In genomic region chr6:83412362-83412853, GRCm38 (mm10) we compare ENCODE assay signal across 7 mouse cellular contexts. TPM values are rescaled to one million over a fixed set of nuclear protein-coding genes. Genes with fewer than 3 reads are reported as not detected.
DNase-seq lines count a peak whose midpoint lies in the region; ATAC-seq and TF ChIP-seq lines count a peak whose summit lies in the region.

No protein-coding gene starts in this region.

- WGBS in embryonic facial prominence, embryonic 15.5 days = 81% methylated on average over 10 of the region's 10 CpGs
- 74% methylated on average over 10 of the region's 10 CpGs for WGBS in midbrain, embryonic 16.5 days

- peaks cover 9% of the 10 kb centered on the region; the same call in 1 of the 2 replicates for H3K36me3 ChIP-seq in embryonic facial prominence, embryonic 15.5 days
- H3K36me3 ChIP-seq in midbrain, embryonic 16.5 days (ENCODE audit: control insufficient read depth, insufficient read depth, low read length) = no peaks in the 10 kb centered on the region

- 0 out of 2 replicates have a peak, but pooled peaks have one; percentile 2 for ATAC-seq in embryonic facial prominence, embryonic 15.5 days (ENCODE audit: insufficient number of reproducible peaks, low FRiP score, low TSS enrichment, low read depth)
- ATAC-seq in midbrain, embryonic 16.5 days = peak; percentile 15

- TF ChIP-seq CTCF in layer of hippocampus, adult 2 months (conservative IDR thresholded peaks at IDR 0.05) = no peak

- no peak overlapping the region for H3K4me2 ChIP-seq in embryonic facial prominence, embryonic 15.5 days (replicated peaks)
- H3K4me2 ChIP-seq in midbrain, embryonic 16.5 days (ENCODE audit: low read length) = no peak overlapping the region

- no peak overlapping the region for H3K4me3 ChIP-seq in layer of hippocampus, adult 2 months
- H3K4me3 ChIP-seq in embryonic facial prominence, embryonic 15.5 days (replicated peaks) = no peak overlapping the region
- no peak overlapping the region for H3K4me3 ChIP-seq in midbrain, embryonic 16.5 days (ENCODE audit: low read depth, low read length)

- no peak for DNase-seq in layer of hippocampus, adult 2 months (ENCODE audit: low spot score in 2 of 2)
- no peak for DNase-seq in layer of hippocampus, postnatal 25 days (ENCODE audit: extremely low spot score in 1 of 2, low spot score in 1 of 2)
- peak; percentile 20 for DNase-seq in heart, postnatal 25 days (ENCODE audit: low spot score)
- DNase-seq in yolk sac, embryonic 10.5 days (ENCODE audit: low spot score) = no peak
- no peak for DNase-seq in layer of hippocampus, postnatal 14 days (ENCODE audit: low spot score in 2 of 2)

- H3K4me1 ChIP-seq in embryonic facial prominence, embryonic 15.5 days = peaks cover 79% of the 10 kb centered on the region
- peaks cover 39% of the 10 kb centered on the region for H3K4me1 ChIP-seq in midbrain, embryonic 16.5 days (ENCODE audit: control insufficient read depth, insufficient read depth, low read length)

- peak overlapping the region; percentile 75 for H3K27ac ChIP-seq in layer of hippocampus, adult 2 months
- peak overlapping the region; percentile 8; the same call in 1 of the 2 replicates for H3K27ac ChIP-seq in embryonic facial prominence, embryonic 15.5 days (replicated peaks)
- no peak overlapping the region; the same call in 1 of the 2 replicates for H3K27ac ChIP-seq in midbrain, embryonic 16.5 days (ENCODE audit: low read length)

- H3K27me3 ChIP-seq in embryonic facial prominence, embryonic 15.5 days = no peaks in the 10 kb centered on the region
- H3K27me3 ChIP-seq in midbrain, embryonic 16.5 days (ENCODE audit: control insufficient read depth, insufficient read depth, low read depth, low read length) = no peaks in the 10 kb centered on the region

- H3K9ac ChIP-seq in embryonic facial prominence, embryonic 15.5 days = no peak overlapping the region
- H3K9ac ChIP-seq in midbrain, embryonic 16.5 days (ENCODE audit: low read depth, low read length) = no peak overlapping the region

- H3K9me3 ChIP-seq in embryonic facial prominence, embryonic 15.5 days (replicated peaks) = no peaks in the 10 kb centered on the region
- no peaks in the 10 kb centered on the region for H3K9me3 ChIP-seq in midbrain, embryonic 16.5 days (replicated peaks; ENCODE audit: control insufficient read depth, low read length, poor library complexity, severe bottlenecking)

- intact Hi-C loops in heart, postnatal 25 days (cut with DNase I) = loop anchor here (2.0 to 5.0 kb wide), 2 partner anchors 28 to 45 kb away; partner anchors contain the start of gene Tet3

RNA-seq across cellular contexts. Expression of gene Tet3, which starts 46.5 kb away (rescaled TPM):
- total RNA-seq in layer of hippocampus, adult 2 months (2021) = 10 to 100 TPM; 61.0 to 65.9 TPM
- total RNA-seq in layer of hippocampus, postnatal 25 days (2021) = 10 to 100 TPM; 69.2 to 83.9 TPM
- polyA plus RNA-seq in embryonic facial prominence, embryonic 15.5 days (2015; fragmentation: Nextera tagmentation; extraction: Ambion mirVana) = 63.1 and 66.1 TPM in 2 replicates
- 10 to 100 TPM; 32.6 to 40.8 TPM for total RNA-seq in heart, postnatal 25 days (2021)
- 51.9 and 53.2 TPM in 2 replicates for polyA plus RNA-seq in midbrain, embryonic 16.5 days (2015; fragmentation: Nextera tagmentation; extraction: Ambion mirVana)
- 100 to 1,000 TPM in 1 of 2 experiments, 10 to 100 TPM in 1; 97.1 to 102 TPM for total RNA-seq in layer of hippocampus, postnatal 14 days (2021)
